Mouse (Mus musculus): ENCODE measurements around the gene Zzef1.

Gene Zzef1

GRCm38 (mm10) chr11:72806556-72806955 is 10.5 kb downstream of the Zzef1 start:
- peak in 1 of 2 experiments; percentile 31 for DNase-seq (ENCODE audit: low spot score in 2 of 2)

- no peak for DNase-seq (ENCODE audit: low spot score in 2 of 2)
Measured at GRCm38 (mm10) chr11:72807992-72808391, 12.0 kb downstream of the Zzef1 start.

- DNase-seq (ENCODE audit: low spot score in 2 of 2): peak in 1 of 2 experiments; percentile 59
Measured at GRCm38 (mm10) chr11:72813687-72814086, 17.7 kb downstream of the Zzef1 start.

- no peak for DNase-seq (ENCODE audit: low spot score in 2 of 2)
Measured at GRCm38 (mm10) chr11:72814188-72814587, 18.2 kb downstream of the Zzef1 start.

GRCm38 (mm10) chr11:72816859-72817258 is 20.8 kb downstream of the Zzef1 start:
- no peak for DNase-seq (ENCODE audit: low spot score in 2 of 2)

GRCm38 (mm10) chr11:72818067-72818466 is 22.0 kb downstream of the Zzef1 start:
- DNase-seq (ENCODE audit: low spot score in 2 of 2): no peak

- DNase-seq (ENCODE audit: low spot score in 2 of 2): no peak
Measured at GRCm38 (mm10) chr11:72821041-72821440, 25.0 kb downstream of the Zzef1 start.

GRCm38 (mm10) chr11:72829869-72830268 is 33.8 kb downstream of the Zzef1 start:
- no peak for DNase-seq (ENCODE audit: low spot score in 2 of 2)

GRCm38 (mm10) chr11:72842731-72843130 is 46.7 kb downstream of the Zzef1 start:
- DNase-seq (ENCODE audit: low spot score in 2 of 2): no peak

GRCm38 (mm10) chr11:72843576-72843975 is 47.5 kb downstream of the Zzef1 start:
- DNase-seq (ENCODE audit: low spot score in 2 of 2): no peak

GRCm38 (mm10) chr11:72845526-72845925 is 49.5 kb downstream of the Zzef1 start:
- DNase-seq (ENCODE audit: low spot score in 2 of 2): no peak

- DNase-seq (ENCODE audit: low spot score in 2 of 2): no peak
Measured at GRCm38 (mm10) chr11:72846685-72847084, 50.7 kb downstream of the Zzef1 start.

GRCm38 (mm10) chr11:72847831-72848628 is 52.0 kb downstream of the Zzef1 start:
- no peak for DNase-seq (ENCODE audit: low spot score in 2 of 2)

- no peak for DNase-seq (ENCODE audit: low spot score in 2 of 2)
Measured at GRCm38 (mm10) chr11:72850419-72851131, 54.5 kb downstream of the Zzef1 start.

- DNase-seq (ENCODE audit: low spot score in 2 of 2): no peak
Measured at GRCm38 (mm10) chr11:72851214-72851613, 55.2 kb downstream of the Zzef1 start.

GRCm38 (mm10) chr11:72852122-72852521 is 56.1 kb downstream of the Zzef1 start:
- peak in 1 of 2 experiments; percentile 10 for DNase-seq (ENCODE audit: low spot score in 2 of 2)

GRCm38 (mm10) chr11:72853086-72853485 is 57.1 kb downstream of the Zzef1 start:
- peak; percentile 39 to 47 for DNase-seq (ENCODE audit: low spot score in 2 of 2)

GRCm38 (mm10) chr11:72854251-72854650 is 58.2 kb downstream of the Zzef1 start:
- DNase-seq (ENCODE audit: low spot score in 2 of 2): no peak

- no peak for DNase-seq (ENCODE audit: low spot score in 2 of 2)
Measured at GRCm38 (mm10) chr11:72856764-72857163, 60.7 kb downstream of the Zzef1 start.

- peak; percentile 19 to 50 for DNase-seq (ENCODE audit: low spot score in 2 of 2)
Measured at GRCm38 (mm10) chr11:72861236-72861635, 65.2 kb downstream of the Zzef1 start.

- DNase-seq (ENCODE audit: low spot score in 2 of 2): no peak
Measured at GRCm38 (mm10) chr11:72866446-72866845, 70.4 kb downstream of the Zzef1 start.

GRCm38 (mm10) chr11:72872061-72872460 is 76.0 kb downstream of the Zzef1 start:
- DNase-seq (ENCODE audit: low spot score in 2 of 2): no peak

GRCm38 (mm10) chr11:72892623-72893022 is 96.6 kb downstream of the Zzef1 start:
- no peak for DNase-seq (ENCODE audit: low spot score in 2 of 2)

Measured in frontal cortex, postnatal 36 days (tissue).